Mouse (Mus musculus): ENCODE data around the gene Vmn1r198. TPM values are rescaled to one million over a fixed set of nuclear protein-coding genes. Genes with fewer than 3 reads are reported as not detected.

Vmn1r198 gene
- total RNA-seq, 2 experiments from 2014 or later = not detected

DNA sequence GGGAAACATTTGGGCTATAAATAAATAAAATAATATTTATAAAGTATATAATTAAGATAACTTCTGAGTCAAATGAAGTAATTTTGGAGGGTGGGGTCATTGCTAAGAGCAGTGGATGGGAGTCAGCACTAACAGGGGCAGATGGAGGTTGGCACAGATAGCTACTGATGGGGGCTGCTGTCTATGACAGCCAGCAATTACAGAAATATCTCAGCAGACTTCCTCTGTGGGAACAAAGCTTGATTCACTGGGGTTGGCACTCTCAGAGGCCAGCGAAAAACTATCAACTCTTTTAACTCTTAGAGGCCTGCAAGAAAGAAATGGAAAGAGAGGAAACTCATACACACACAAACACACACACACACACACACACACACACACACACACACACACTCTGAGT, 52.8 kb downstream of the Vmn1r198 start:
- no peak for TF ChIP-seq CTCF (IDR thresholded peaks at IDR 0.05)
- no peak overlapping the region for H3K27ac ChIP-seq
- DNase-seq = no peak
- intact Hi-C loops (cut with DNase I) = no loop called here
- no peak overlapping the region for H3K4me3 ChIP-seq

Other genes with a start within 250 kb of the Vmn1r198 start
- gene Vmn1r189, start 244.5 kb upstream of the Vmn1r198 start, total RNA-seq (2021) = not detected
- gene Vmn1r191, start 166.4 kb upstream of the Vmn1r198 start, total RNA-seq (2021) = not detected
- gene Vmn1r192, start 159.2 kb upstream of the Vmn1r198 start, total RNA-seq (2021) = not detected
- not detected for gene Vmn1r193, start 127.2 kb upstream of the Vmn1r198 start, total RNA-seq (2021)
- not detected for gene Vmn1r194, start 106.1 kb upstream of the Vmn1r198 start, total RNA-seq (2021)
- not detected for gene Vmn1r195, start 79.8 kb upstream of the Vmn1r198 start, total RNA-seq (2021)
- not detected for gene Vmn1r196, start 60.4 kb upstream of the Vmn1r198 start, total RNA-seq (2021)
- gene Vmn1r197, start 25.8 kb upstream of the Vmn1r198 start, total RNA-seq (2021) = not detected
- not detected for gene Vmn1r199, start 29.5 kb downstream of the Vmn1r198 start, total RNA-seq (2021)
- not detected for gene Vmn1r200, start 40.0 kb downstream of the Vmn1r198 start, total RNA-seq (2021)
- not detected for gene Vmn1r201, start 121.6 kb downstream of the Vmn1r198 start, total RNA-seq (2021)
- gene Vmn1r202, start 155.0 kb downstream of the Vmn1r198 start, total RNA-seq (2021) = not detected
- gene Vmn1r203, start 167.8 kb downstream of the Vmn1r198 start, total RNA-seq (2021) = not detected
- gene Vmn1r204, start 202.8 kb downstream of the Vmn1r198 start, total RNA-seq (2021) = not detected
- gene Vmn1r205, start 242.6 kb downstream of the Vmn1r198 start, total RNA-seq (2021) = not detected

All from gastrocnemius, adult 2 months (tissue).